Mouse (Mus musculus) embryonic facial prominence, embryonic 15.5 days (tissue): ENCODE results near the gene Cilp. TPM values are rescaled to one million over a fixed set of nuclear protein-coding genes. Genes with fewer than 3 reads are reported as not detected.
"Not testable (repeated sequence)": the region's sequence is repeated elsewhere in the genome, so short reads cannot be mapped to it uniquely, and the experiment has no call there.

ENCODE experiments used
- ATAC-seq: fragments of 200-750 bp; cut with Nextera tagmentation; 2 replicates; pipeline ENCODE4 v1.8.0; 2017; ENCODE audit warnings: low read depth, moderate TSS enrichment; ENCODE audit not compliant: insufficient number of reproducible peaks, low FRiP score, low TSS enrichment
- H3K27ac ChIP-seq: fragments of 300-500 bp; sonication (generic); replicated peaks from 2 replicates; pipeline ENCODE4 v1.5.1; 2015; ENCODE audit warnings: mild to moderate bottlenecking, inconsistent platforms
- H3K27me3 ChIP-seq: fragments of 300-500 bp; sonication (generic); 2 replicates; pipeline ENCODE4 v1.6.1; 2015; ENCODE audit warnings: inconsistent platforms
- H3K36me3 ChIP-seq: fragments of 300-500 bp; sonication (generic); 2 replicates; pipeline ENCODE4 v1.6.1; 2015; ENCODE audit warnings: mild to moderate bottlenecking, inconsistent platforms
- H3K4me1 ChIP-seq: fragments of 300-500 bp; sonication (generic); 2 replicates; pipeline ENCODE4 v1.6.1; 2015; ENCODE audit warnings: inconsistent platforms
- H3K4me2 ChIP-seq: fragments of 300-500 bp; sonication (generic); replicated peaks from 2 replicates; pipeline ENCODE4 v1.6.1; 2015; ENCODE audit warnings: mild to moderate bottlenecking, inconsistent platforms
- H3K4me3 ChIP-seq: fragments of 300-500 bp; sonication (generic); replicated peaks from 2 replicates; pipeline ENCODE4 v1.5.1; 2015; ENCODE audit warnings: mild to moderate bottlenecking, inconsistent platforms
- H3K9ac ChIP-seq: fragments of 300-500 bp; sonication (generic); 2 replicates; pipeline ENCODE4 v1.6.1; 2015; ENCODE audit warnings: inconsistent platforms
- H3K9me3 ChIP-seq: fragments of 300-500 bp; sonication (generic); replicated peaks from 2 replicates; pipeline ENCODE4 v1.6.1; 2016; ENCODE audit warnings: inconsistent platforms
- WGBS: fragments of 180-500 bp; shearing (Covaris S2); methylation state at CpG from one replicate; pipeline ENCODE4 v1.1.7; 2015; 5-methylcytosine and 5-hydroxymethylcytosine counted together
- polyA plus RNA-seq: library from polyadenylated mRNA; unstranded; fragments of >200 nt; fragmentation: Nextera tagmentation; extraction: Ambion mirVana; gene quantifications from 2 replicates; pipeline ENCODE4 v1.2.1, GENCODE M21; 2015

The Cilp gene
- polyA plus RNA-seq, 1 experiment from 2014 or later, result 2.6 TPM

GRCm38 (mm10) chr9:65274851-65275250 lies 9.9 kb downstream of the Cilp start:
- not testable (repeated sequence) for H3K9me3 ChIP-seq, H3K4me2 ChIP-seq, H3K36me3 ChIP-seq, H3K4me1 ChIP-seq, H3K27ac ChIP-seq, H3K27me3 ChIP-seq, H3K9ac ChIP-seq, H3K4me3 ChIP-seq, ATAC-seq
- 69% methylated on average over 3 of the region's 3 CpGs for WGBS

GRCm38 (mm10) chr9:65275810-65276530 lies 11.0 kb downstream of the Cilp start:
- H3K9ac ChIP-seq, result no peak overlapping the region

GRCm38 (mm10) chr9:65281536-65282151 lies 16.7 kb downstream of the Cilp start:
- Histone ChIP-seq H3K4me2 (no peak overlapping the region), H3K9ac (no peak overlapping the region), H3K27ac (no peak overlapping the region), H3K4me3 (no peak overlapping the region), H3K9me3 (no peaks in the 10 kb centered on the region), H3K4me1 (no peaks in the 10 kb centered on the region), H3K36me3 (no peaks in the 10 kb centered on the region), H3K27me3 (no peaks in the 10 kb centered on the region)
- ATAC-seq, result no peak
- 75% methylated on average over 5 of the region's 5 CpGs for WGBS

More at GRCm38 (mm10) chr9:65275810-65276530, 11.0 kb downstream of the Cilp start:
- H3K9me3 ChIP-seq, result no peaks in the 10 kb centered on the region
- H3K4me1 ChIP-seq, result no peaks in the 10 kb centered on the region
- no peaks in the 10 kb centered on the region for H3K27me3 ChIP-seq
- H3K4me2 ChIP-seq, result no peak overlapping the region
- H3K36me3 ChIP-seq, result no peaks in the 10 kb centered on the region
- no peak overlapping the region for H3K4me3 ChIP-seq
- H3K27ac ChIP-seq, result no peak overlapping the region
- WGBS, result 67% methylated on average over 4 of the region's 4 CpGs
- ATAC-seq, result no peak

- H3K4me1 ChIP-seq, result no peaks in the 10 kb centered on the region
- no peak overlapping the region for H3K27ac ChIP-seq
- no peak overlapping the region for H3K4me3 ChIP-seq
- 0 out of 2 replicates have a peak, but pooled peaks cover 3% of the 10 kb centered on the region for H3K27me3 ChIP-seq
- H3K9ac ChIP-seq, result no peak overlapping the region
- no peak for ATAC-seq
- H3K9me3 ChIP-seq, result no peaks in the 10 kb centered on the region
- H3K4me2 ChIP-seq, result no peak overlapping the region
- 0% methylated on average over 3 of the region's 3 CpGs for WGBS
- H3K36me3 ChIP-seq, result no peaks in the 10 kb centered on the region
Observed at GRCm38 (mm10) chr9:65283301-65283700, 18.3 kb downstream of the Cilp start.

- H3K36me3 ChIP-seq, H3K27ac ChIP-seq, H3K9ac ChIP-seq, H3K9me3 ChIP-seq, ATAC-seq, H3K4me1 ChIP-seq, H3K4me3 ChIP-seq, H3K27me3 ChIP-seq, H3K4me2 ChIP-seq: not testable (repeated sequence)
- WGBS, result 69% methylated on average over 5 of the region's 5 CpGs
Observed at GRCm38 (mm10) chr9:65288252-65288651, 23.3 kb downstream of the Cilp start.

- peaks cover 7% of the 10 kb centered on the region for H3K4me1 ChIP-seq
- no peak overlapping the region for H3K4me3 ChIP-seq
- no peaks in the 10 kb centered on the region for H3K36me3 ChIP-seq
- 0 out of 2 replicates have a peak, but pooled peaks cover 3% of the 10 kb centered on the region for H3K27me3 ChIP-seq
- WGBS, result 92% methylated on average over 4 of the region's 4 CpGs
- H3K27ac ChIP-seq, result no peak overlapping the region
- no peaks in the 10 kb centered on the region for H3K9me3 ChIP-seq
- no peak for ATAC-seq
- H3K9ac ChIP-seq, result no peak overlapping the region
- H3K4me2 ChIP-seq, result no peak overlapping the region
Observed at GRCm38 (mm10) chr9:65289988-65290387, 25.0 kb downstream of the Cilp start.

- peaks cover 16% of the 10 kb centered on the region for H3K4me1 ChIP-seq
- H3K4me3 ChIP-seq, result no peak overlapping the region
- no peaks in the 10 kb centered on the region for H3K27me3 ChIP-seq
- no peaks in the 10 kb centered on the region for H3K9me3 ChIP-seq
- H3K36me3 ChIP-seq, result peaks cover 8% of the 10 kb centered on the region; the same call in 1 of the 2 replicates
- no peak overlapping the region for H3K9ac ChIP-seq
- 83% methylated on average over 3 of the region's 3 CpGs for WGBS
- H3K27ac ChIP-seq, result peak overlapping the region; percentile 48; the same call in 1 of the 2 replicates
- ATAC-seq, result no peak
- no peak overlapping the region for H3K4me2 ChIP-seq
Observed at GRCm38 (mm10) chr9:65292421-65292820, 27.4 kb downstream of the Cilp start.

- peak overlapping the region; percentile 60 for H3K9ac ChIP-seq
- 17% methylated on average over 5 of the region's 5 CpGs for WGBS
- no peaks in the 10 kb centered on the region for H3K9me3 ChIP-seq
- H3K4me3 ChIP-seq, result peak overlapping the region; percentile 98
- peak overlapping the region; percentile 95 for H3K27ac ChIP-seq
- no peaks in the 10 kb centered on the region for H3K27me3 ChIP-seq
- peaks cover 16% of the 10 kb centered on the region for H3K4me1 ChIP-seq
- ATAC-seq, result no peak
- H3K36me3 ChIP-seq, result peaks cover 11% of the 10 kb centered on the region; the same call in 1 of the 2 replicates
- H3K4me2 ChIP-seq, result peak overlapping the region; percentile 74
Observed at GRCm38 (mm10) chr9:65293119-65293518, 28.1 kb downstream of the Cilp start.

- Histone ChIP-seq H3K4me2 (peak overlapping the region; percentile 74), H3K36me3 (peaks cover 11% of the 10 kb centered on the region; the same call in 1 of the 2 replicates), H3K4me3 (peak overlapping the region; percentile 98), H3K4me1 (peaks cover 16% of the 10 kb centered on the region), H3K9ac (peak overlapping the region; percentile 60), H3K9me3 (no peaks in the 10 kb centered on the region), H3K27me3 (no peaks in the 10 kb centered on the region), H3K27ac (peak overlapping the region; percentile 95)
- ATAC-seq, result no peak
- under 1% methylated on average over 9 of the region's 9 CpGs for WGBS
Observed at GRCm38 (mm10) chr9:65293580-65293972, 28.6 kb downstream of the Cilp start.

- H3K4me2 ChIP-seq, result peak within 1 kb of the TSS; percentile 74
- peak within 1 kb of the TSS; percentile 95 for H3K27ac ChIP-seq
- H3K9ac ChIP-seq, result peak within 1 kb of the TSS; percentile 98
- peaks cover 16% of the 10 kb centered on the region for H3K4me1 ChIP-seq
- peak within 1 kb of the TSS; percentile 98 for H3K4me3 ChIP-seq
- no peaks in the 10 kb centered on the region for H3K27me3 ChIP-seq
- under 1% methylated on average over 71 of the region's 71 CpGs for WGBS
- H3K36me3 ChIP-seq, result peaks cover 11% of the 10 kb centered on the region; the same call in 1 of the 2 replicates
- ATAC-seq, result peak; percentile 95
- H3K9me3 ChIP-seq, result no peaks in the 10 kb centered on the region
Observed at GRCm38 (mm10) chr9:65293973-65294715, 29.2 kb downstream of the Cilp start, which contains the start of gene Clpx. TSS of gene Clpx (plus strand) at chr9:65294260.
